Mouse (Mus musculus) monocyte, adult 5-6 weeks (primary cell): ENCODE results near the gene Hoxc11. TPM values are rescaled to one million over a fixed set of nuclear protein-coding genes. Genes with fewer than 3 reads are reported as not detected.

Source experiments
- ATAC-seq: fragments of 153-309, 156-312 bp; replicated peaks from 2 replicates; pipeline ENCODE4 v1.8.0; 2017; ENCODE audit warnings: mild to moderate bottlenecking; ENCODE audit not compliant: low TSS enrichment, insufficient number of reproducible peaks, severe bottlenecking, poor library complexity, low FRiP score
- total RNA-seq: library from RNA; stranded (forward); fragments of 200-1000, 200-491, 200-594 nt; gene quantifications from 3 replicates; pipeline ENCODE4 v1.2.3, GENCODE M21; 2017

The Hoxc11 gene
- total RNA-seq, 1 experiment from 2014 or later, result not detected

GRCm38 (mm10) chr15:102934438-102934837 is 19.8 kb upstream of the Hoxc11 start:
- ATAC-seq, result no peak

GRCm38 (mm10) chr15:102934897-102935296 is 19.3 kb upstream of the Hoxc11 start:
- no peak for ATAC-seq

GRCm38 (mm10) chr15:102936279-102936972 is 17.8 kb upstream of the Hoxc11 start, which contains the start of gene Hoxc12:
Hoxc12 (plus strand) TSS chr15:102936757.
- no peak for ATAC-seq

GRCm38 (mm10) chr15:102937036-102937666 is 17.1 kb upstream of the Hoxc11 start:
- no peak for ATAC-seq

GRCm38 (mm10) chr15:102939256-102940155 is 14.7 kb upstream of the Hoxc11 start:
- ATAC-seq, result no peak

GRCm38 (mm10) chr15:102942739-102943467 is 11.3 kb upstream of the Hoxc11 start:
- ATAC-seq, result no peak

- ATAC-seq, result no peak
Measured at GRCm38 (mm10) chr15:102943468-102943813, 10.8 kb upstream of the Hoxc11 start.

GRCm38 (mm10) chr15:102945185-102946077 is 8.8 kb upstream of the Hoxc11 start:
- ATAC-seq, result no peak

- no peak for ATAC-seq
Measured at GRCm38 (mm10) chr15:102947276-102947675, 7.0 kb upstream of the Hoxc11 start.

GRCm38 (mm10) chr15:102948842-102949241 is 5.4 kb upstream of the Hoxc11 start:
- no peak for ATAC-seq

- no peak for ATAC-seq
Measured at GRCm38 (mm10) chr15:102949696-102950095, 4.5 kb upstream of the Hoxc11 start.

GRCm38 (mm10) chr15:102950877-102951276 is 3.4 kb upstream of the Hoxc11 start:
- ATAC-seq, result no peak

- no peak for ATAC-seq
Measured at GRCm38 (mm10) chr15:102953561-102953960, 666 bp upstream of the Hoxc11 start.

- ATAC-seq, result no peak
Measured at GRCm38 (mm10) chr15:102955007-102955382, 768 bp downstream of the Hoxc11 start.

GRCm38 (mm10) chr15:102955833-102956640 is 1.8 kb downstream of the Hoxc11 start:
- ATAC-seq, result no peak

- no peak for ATAC-seq
Measured at GRCm38 (mm10) chr15:102956906-102957305, 2.7 kb downstream of the Hoxc11 start.

- ATAC-seq, result no peak
Measured at GRCm38 (mm10) chr15:102959663-102960191, 5.5 kb downstream of the Hoxc11 start.
